Mouse (Mus musculus): ENCODE data around the gene Bcl7b. TPM values are rescaled to one million over a fixed set of nuclear protein-coding genes. Genes with fewer than 3 reads are reported as not detected.

Bcl7b gene
- total RNA-seq, 2 experiments from 2014 or later, result 47.0 to 47.8 TPM

- no peak for DNase-seq
These were observed 1.4 kb downstream of the Bcl7b start for GRCm38 (mm10) chr5:135169479-135169878.

- DNase-seq, result no peak
These were observed 3.7 kb downstream of the Bcl7b start for GRCm38 (mm10) chr5:135171688-135172220.

- no peak for DNase-seq
These were observed 4.9 kb downstream of the Bcl7b start for GRCm38 (mm10) chr5:135172986-135173385.

GRCm38 (mm10) chr5:135175086-135175485 lies 7.0 kb downstream of the Bcl7b start:
- no peak for DNase-seq

- no peak for DNase-seq
These were observed 10.4 kb downstream of the Bcl7b start for GRCm38 (mm10) chr5:135178523-135178922.

- DNase-seq, result no peak
These were observed 10.9 kb downstream of the Bcl7b start for GRCm38 (mm10) chr5:135178996-135179395.

GRCm38 (mm10) chr5:135179616-135180015 lies 11.5 kb downstream of the Bcl7b start:
- no peak for DNase-seq

GRCm38 (mm10) chr5:135180796-135181195 lies 12.7 kb downstream of the Bcl7b start:
- DNase-seq, result no peak

GRCm38 (mm10) chr5:135181776-135182175 lies 13.7 kb downstream of the Bcl7b start:
- DNase-seq, result no peak

GRCm38 (mm10) chr5:135183131-135183861 lies 15.2 kb downstream of the Bcl7b start:
- no peak for DNase-seq

- DNase-seq, result no peak
These were observed 16.9 kb downstream of the Bcl7b start for GRCm38 (mm10) chr5:135185016-135185415.

- DNase-seq, result no peak
These were observed 17.5 kb downstream of the Bcl7b start for GRCm38 (mm10) chr5:135185596-135185995.

- no peak for DNase-seq
These were observed 18.1 kb downstream of the Bcl7b start for GRCm38 (mm10) chr5:135186231-135186620.

- peak; percentile 97 to 100 for DNase-seq
These were observed 18.7 kb downstream of the Bcl7b start, which contains the start of gene Baz1b for GRCm38 (mm10) chr5:135186621-135187348. Baz1b (plus strand) TSS chr5:135187264.

- peak; percentile 42 to 60 for DNase-seq
These were observed 19.5 kb downstream of the Bcl7b start for GRCm38 (mm10) chr5:135187349-135188213.

GRCm38 (mm10) chr5:135188214-135188554 lies 20.1 kb downstream of the Bcl7b start:
- no peak for DNase-seq

- DNase-seq, result no peak
These were observed 21.4 kb downstream of the Bcl7b start for GRCm38 (mm10) chr5:135189281-135190022.

GRCm38 (mm10) chr5:135191620-135192019 lies 23.5 kb downstream of the Bcl7b start:
- DNase-seq, result peak; percentile 56 to 84

GRCm38 (mm10) chr5:135192431-135192830 lies 24.3 kb downstream of the Bcl7b start:
- no peak for DNase-seq

- peak in 1 of 2 experiments; percentile 35 for DNase-seq
These were observed 28.3 kb downstream of the Bcl7b start for GRCm38 (mm10) chr5:135196367-135196766.

GRCm38 (mm10) chr5:135202763-135203162 lies 34.7 kb downstream of the Bcl7b start:
- peak; percentile 49 to 66 for DNase-seq

GRCm38 (mm10) chr5:135208197-135208596 lies 40.1 kb downstream of the Bcl7b start:
- no peak for DNase-seq

Data from heart, adult 18-20 months (tissue).